Mouse (Mus musculus): Measurements from ENCODE around the gene Zfp800. TPM values are rescaled to one million over a fixed set of nuclear protein-coding genes. Genes with fewer than 3 reads are reported as not detected.

Zfp800 gene
- polyA plus RNA-seq, 1 experiment from 2014 or later, result 27.1 TPM

- ATAC-seq (ENCODE audit: low FRiP score, low TSS enrichment), result no peak
- H3K9me3 ChIP-seq (ENCODE audit: control insufficient read depth, low read length), result no peaks in the 10 kb centered on the region
- no peak overlapping the region for H3K27ac ChIP-seq (replicated peaks; ENCODE audit: low read depth, low read length)
- WGBS, result 92% methylated on average over 9 of the region's 9 CpGs
- H3K4me3 ChIP-seq (replicated peaks; ENCODE audit: low read depth, low read length), result no peak overlapping the region
- no peak overlapping the region for H3K4me2 ChIP-seq (ENCODE audit: low read length)
- H3K27me3 ChIP-seq (ENCODE audit: control insufficient read depth, insufficient read depth, low read length), result no peaks in the 10 kb centered on the region
- DNase-seq, result no peak
- H3K9ac ChIP-seq (replicated peaks; ENCODE audit: low read length), result no peak overlapping the region
- H3K36me3 ChIP-seq (ENCODE audit: control insufficient read depth, insufficient read depth, low read length), result peaks cover 8% of the 10 kb centered on the region; the same call in 1 of the 2 replicates
- H3K4me1 ChIP-seq (ENCODE audit: control insufficient read depth, insufficient read depth, low read length), result no peaks in the 10 kb centered on the region
These were observed 12.2 kb upstream of the Zfp800 start for GRCm38 (mm10) chr6:28410053-28410452.

DNA sequence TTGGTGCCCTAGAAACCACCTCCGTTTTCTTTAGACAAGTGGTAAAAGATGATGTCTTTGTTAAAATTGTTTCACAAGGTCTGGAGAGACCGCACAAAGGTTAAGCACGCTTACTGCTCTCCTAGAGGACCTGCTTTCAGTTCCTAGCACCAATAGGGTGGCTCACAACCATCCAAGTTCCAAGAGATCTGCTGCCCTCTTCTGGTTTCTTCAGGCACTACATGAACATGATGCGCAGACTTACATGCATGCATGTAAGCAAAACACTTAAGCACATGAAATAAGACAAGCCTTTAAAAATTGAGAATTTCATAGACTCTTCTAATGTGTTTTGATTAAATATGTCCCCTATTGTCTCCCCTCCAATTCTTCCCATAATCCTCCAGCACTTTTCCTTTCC, 2.0 kb upstream of the Zfp800 start:
- H3K27ac ChIP-seq (replicated peaks; ENCODE audit: low read depth, low read length), result no peak overlapping the region
- DNase-seq, result no peak
- 96% methylated on average over 4 of the region's 4 CpGs for WGBS
- no peak overlapping the region for H3K4me3 ChIP-seq (replicated peaks; ENCODE audit: low read depth, low read length)
- no peaks in the 10 kb centered on the region for H3K9me3 ChIP-seq (ENCODE audit: control insufficient read depth, low read length)
- 0 out of 2 replicates have a peak, but pooled peaks cover 10% of the 10 kb centered on the region for H3K4me1 ChIP-seq (ENCODE audit: control insufficient read depth, insufficient read depth, low read length)
- no peak overlapping the region for H3K9ac ChIP-seq (replicated peaks; ENCODE audit: low read length)
- ATAC-seq (ENCODE audit: low FRiP score, low TSS enrichment), result no peak
- no peaks in the 10 kb centered on the region for H3K36me3 ChIP-seq (ENCODE audit: control insufficient read depth, insufficient read depth, low read length)
- no peaks in the 10 kb centered on the region for H3K27me3 ChIP-seq (ENCODE audit: control insufficient read depth, insufficient read depth, low read length)
- no peak overlapping the region for H3K4me2 ChIP-seq (ENCODE audit: low read length)

- no peak overlapping the region for H3K4me3 ChIP-seq (replicated peaks; ENCODE audit: low read depth, low read length)
- no peaks in the 10 kb centered on the region for H3K9me3 ChIP-seq (ENCODE audit: control insufficient read depth, low read length)
- H3K36me3 ChIP-seq (ENCODE audit: control insufficient read depth, insufficient read depth, low read length), result no peaks in the 10 kb centered on the region
- 94% methylated on average over 3 of the region's 3 CpGs for WGBS
- DNase-seq, result no peak
- no peak overlapping the region for H3K9ac ChIP-seq (replicated peaks; ENCODE audit: low read length)
- H3K27ac ChIP-seq (replicated peaks; ENCODE audit: low read depth, low read length), result no peak overlapping the region
- no peak overlapping the region for H3K4me2 ChIP-seq (ENCODE audit: low read length)
- no peak for ATAC-seq (ENCODE audit: low FRiP score, low TSS enrichment)
- H3K4me1 ChIP-seq (ENCODE audit: control insufficient read depth, insufficient read depth, low read length), result 0 out of 2 replicates have a peak, but pooled peaks cover 10% of the 10 kb centered on the region
- H3K27me3 ChIP-seq (ENCODE audit: control insufficient read depth, insufficient read depth, low read length), result no peaks in the 10 kb centered on the region
These were observed 921 bp upstream of the Zfp800 start for GRCm38 (mm10) chr6:28398726-28399125.

GRCm38 (mm10) chr6:28396853-28397457, 850 bp downstream of the Zfp800 start:
- peak overlapping the region; percentile 86 for H3K27ac ChIP-seq (replicated peaks; ENCODE audit: low read depth, low read length)
- no peaks in the 10 kb centered on the region for H3K9me3 ChIP-seq (ENCODE audit: control insufficient read depth, low read length)
- 0 out of 2 replicates have a peak, but pooled peaks cover 10% of the 10 kb centered on the region for H3K4me1 ChIP-seq (ENCODE audit: control insufficient read depth, insufficient read depth, low read length)
- H3K36me3 ChIP-seq (ENCODE audit: control insufficient read depth, insufficient read depth, low read length), result no peaks in the 10 kb centered on the region
- H3K4me3 ChIP-seq (replicated peaks; ENCODE audit: low read depth, low read length), result peak overlapping the region; percentile 47
- peak overlapping the region; percentile 80 for H3K4me2 ChIP-seq (ENCODE audit: low read length)
- ATAC-seq (ENCODE audit: low FRiP score, low TSS enrichment), result peak; percentile 51; the same call in 1 of the 2 replicates
- peak overlapping the region; percentile 61 for H3K9ac ChIP-seq (replicated peaks; ENCODE audit: low read length)
- under 1% methylated on average over 19 of the region's 19 CpGs for WGBS
- peak; percentile 80 for DNase-seq
- H3K27me3 ChIP-seq (ENCODE audit: control insufficient read depth, insufficient read depth, low read length), result no peaks in the 10 kb centered on the region

- Histone ChIP-seq H3K4me3 (replicated peaks; ENCODE audit: low read depth, low read length) (peak overlapping the region; percentile 47), H3K36me3 (ENCODE audit: control insufficient read depth, insufficient read depth, low read length) (no peaks in the 10 kb centered on the region), H3K4me2 (ENCODE audit: low read length) (peak overlapping the region; percentile 80), H3K9me3 (ENCODE audit: control insufficient read depth, low read length) (no peaks in the 10 kb centered on the region), H3K27me3 (ENCODE audit: control insufficient read depth, insufficient read depth, low read length) (no peaks in the 10 kb centered on the region), H3K9ac (replicated peaks; ENCODE audit: low read length) (peak overlapping the region; percentile 61), H3K4me1 (ENCODE audit: control insufficient read depth, insufficient read depth, low read length) (0 out of 2 replicates have a peak, but pooled peaks cover 10% of the 10 kb centered on the region), H3K27ac (replicated peaks; ENCODE audit: low read depth, low read length) (peak overlapping the region; percentile 86)
- ATAC-seq (ENCODE audit: low FRiP score, low TSS enrichment) (peak; percentile 39; the same call in 1 of the 2 replicates), DNase-seq (no peak)
- WGBS, result 12% methylated on average over 15 of the region's 15 CpGs
These were observed 1.6 kb downstream of the Zfp800 start for GRCm38 (mm10) chr6:28396051-28396852.

- ATAC-seq (ENCODE audit: low FRiP score, low TSS enrichment) (no peak), DNase-seq (no peak)
- Histone ChIP-seq H3K27ac (replicated peaks; ENCODE audit: low read depth, low read length) (no peak overlapping the region), H3K9ac (replicated peaks; ENCODE audit: low read length) (no peak overlapping the region), H3K4me2 (ENCODE audit: low read length) (no peak overlapping the region), H3K4me1 (ENCODE audit: control insufficient read depth, insufficient read depth, low read length) (no peaks in the 10 kb centered on the region), H3K36me3 (ENCODE audit: control insufficient read depth, insufficient read depth, low read length) (no peaks in the 10 kb centered on the region), H3K9me3 (ENCODE audit: control insufficient read depth, low read length) (no peaks in the 10 kb centered on the region), H3K4me3 (replicated peaks; ENCODE audit: low read depth, low read length) (no peak overlapping the region), H3K27me3 (ENCODE audit: control insufficient read depth, insufficient read depth, low read length) (no peaks in the 10 kb centered on the region)
- WGBS, result 97% methylated on average over 3 of the region's 3 CpGs
These were observed 8.8 kb downstream of the Zfp800 start for GRCm38 (mm10) chr6:28389038-28389437.

DNA sequence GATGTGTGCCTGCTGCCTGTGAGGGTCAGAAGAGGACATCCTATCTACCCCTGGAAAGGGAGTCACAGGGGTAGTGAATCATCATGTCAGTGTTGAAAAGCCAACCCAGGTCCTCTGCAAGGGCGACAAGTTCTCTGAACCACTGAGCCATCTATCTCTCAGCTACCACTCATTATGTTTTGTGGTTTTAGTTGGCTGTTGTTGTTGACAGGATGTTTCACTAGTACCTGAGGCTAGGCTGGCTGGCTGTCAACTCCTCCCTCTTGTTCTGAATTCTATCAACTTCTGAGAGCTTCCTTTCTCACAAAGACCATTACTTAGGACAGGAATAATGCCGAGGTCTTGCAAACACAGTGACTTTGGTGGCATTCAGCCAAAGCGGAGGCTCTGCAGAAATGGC, 12.6 kb downstream of the Zfp800 start:
- Histone ChIP-seq H3K36me3 (ENCODE audit: control insufficient read depth, insufficient read depth, low read length) (no peaks in the 10 kb centered on the region), H3K9me3 (ENCODE audit: control insufficient read depth, low read length) (no peaks in the 10 kb centered on the region), H3K27me3 (ENCODE audit: control insufficient read depth, insufficient read depth, low read length) (no peaks in the 10 kb centered on the region), H3K27ac (replicated peaks; ENCODE audit: low read depth, low read length) (no peak overlapping the region), H3K4me3 (replicated peaks; ENCODE audit: low read depth, low read length) (no peak overlapping the region), H3K4me2 (ENCODE audit: low read length) (no peak overlapping the region), H3K4me1 (ENCODE audit: control insufficient read depth, insufficient read depth, low read length) (no peaks in the 10 kb centered on the region), H3K9ac (replicated peaks; ENCODE audit: low read length) (no peak overlapping the region)
- DNase-seq (no peak), ATAC-seq (ENCODE audit: low FRiP score, low TSS enrichment) (no peak)
- 92% methylated on average over 3 of the region's 3 CpGs for WGBS

GRCm38 (mm10) chr6:28381983-28382382, 15.8 kb downstream of the Zfp800 start:
- Histone ChIP-seq H3K4me3 (replicated peaks; ENCODE audit: low read depth, low read length) (no peak overlapping the region), H3K9ac (replicated peaks; ENCODE audit: low read length) (no peak overlapping the region), H3K27ac (replicated peaks; ENCODE audit: low read depth, low read length) (no peak overlapping the region), H3K9me3 (ENCODE audit: control insufficient read depth, low read length) (no peaks in the 10 kb centered on the region), H3K4me1 (ENCODE audit: control insufficient read depth, insufficient read depth, low read length) (no peaks in the 10 kb centered on the region), H3K36me3 (ENCODE audit: control insufficient read depth, insufficient read depth, low read length) (no peaks in the 10 kb centered on the region), H3K27me3 (ENCODE audit: control insufficient read depth, insufficient read depth, low read length) (no peaks in the 10 kb centered on the region), H3K4me2 (ENCODE audit: low read length) (no peak overlapping the region)
- peak; percentile 23 for DNase-seq
- WGBS, result 70% methylated on average over 4 of the region's 4 CpGs
- no peak for ATAC-seq (ENCODE audit: low FRiP score, low TSS enrichment)

All from midbrain, embryonic 14.5 days (tissue).